Mouse (Mus musculus) bone marrow macrophage, adult 2 months (primary cell): Measurements from ENCODE around the gene Nhlh1.

Experiments used
- CTCF ChIP-seq: IDR thresholded peaks from 2 replicates; pipeline ENCODE4 v1.5.1; 2012; ENCODE audit warnings: low read depth, mild to moderate bottlenecking, low read length, moderate library complexity
- POLR2A ChIP-seq: IDR thresholded peaks from 2 replicates; pipeline ENCODE4 v1.6.1; 2012; ENCODE audit warnings: mild to moderate bottlenecking, low read depth, low read length, borderline replicate concordance

DNA sequence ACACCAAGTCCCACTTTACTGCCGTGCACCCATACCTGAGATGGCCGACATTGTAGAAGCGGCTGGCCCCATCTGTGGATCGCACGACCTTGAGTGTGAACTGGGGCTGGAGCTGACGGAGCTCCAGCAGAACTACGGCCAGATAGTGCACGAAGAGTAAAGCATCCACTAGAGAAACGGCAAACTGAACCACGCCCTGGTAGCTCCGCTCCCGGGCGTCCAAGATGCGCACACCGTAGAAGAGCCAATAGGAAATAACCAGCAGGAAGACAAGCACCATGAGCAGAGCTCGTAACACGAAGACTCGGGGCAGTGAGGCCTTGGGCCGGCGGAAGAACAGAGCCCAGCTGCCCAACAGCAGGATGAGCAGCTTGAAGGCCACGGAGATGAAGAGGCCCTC lies 48.0 kb downstream of the Nhlh1 start:
- TF ChIP-seq CTCF (no peak), POLR2A (no peak)
